Mouse (Mus musculus) gastrocnemius, postnatal 4 days (tissue): Measurements from ENCODE around the gene Vps8. TPM values are rescaled to one million over a fixed set of nuclear protein-coding genes. Genes with fewer than 3 reads are reported as not detected.

Experiments
- DNase-seq, 2 experiments: peaks; one replicate each; pipeline ENCODE4 v3.0.0; 2021 to 2022; ENCODE audit warnings: low spot score in 2 of 2, mixed read lengths in 2 of 2
- total RNA-seq, 2 experiments: library from RNA; stranded (reverse); gene quantifications; 2 replicates each; pipeline ENCODE4 v1.2.3; 2021

The Vps8 gene
- total RNA-seq, 2 experiments from 2014 or later, result 14.2 to 17.3 TPM

DNA sequence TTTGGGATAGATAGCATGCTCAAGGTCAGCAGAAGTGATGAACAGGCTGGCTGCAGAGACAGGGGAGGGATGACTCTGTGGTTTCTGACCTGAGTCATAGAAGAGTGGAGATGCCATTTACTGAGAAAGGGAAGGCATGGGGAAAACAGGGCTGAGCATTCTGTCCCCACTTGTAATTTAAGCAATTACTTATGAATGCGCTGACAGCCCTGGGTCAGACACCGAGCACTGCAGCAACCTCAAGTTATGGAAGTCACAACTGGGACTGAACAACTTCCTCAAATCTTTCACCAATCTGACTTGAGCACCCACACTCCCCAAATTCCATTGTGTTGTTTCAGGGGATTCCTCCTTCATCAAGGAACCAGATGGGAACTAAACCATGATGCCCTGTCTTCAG is 19.5 kb upstream of the Vps8 start:
- DNase-seq, result no peak

DNA sequence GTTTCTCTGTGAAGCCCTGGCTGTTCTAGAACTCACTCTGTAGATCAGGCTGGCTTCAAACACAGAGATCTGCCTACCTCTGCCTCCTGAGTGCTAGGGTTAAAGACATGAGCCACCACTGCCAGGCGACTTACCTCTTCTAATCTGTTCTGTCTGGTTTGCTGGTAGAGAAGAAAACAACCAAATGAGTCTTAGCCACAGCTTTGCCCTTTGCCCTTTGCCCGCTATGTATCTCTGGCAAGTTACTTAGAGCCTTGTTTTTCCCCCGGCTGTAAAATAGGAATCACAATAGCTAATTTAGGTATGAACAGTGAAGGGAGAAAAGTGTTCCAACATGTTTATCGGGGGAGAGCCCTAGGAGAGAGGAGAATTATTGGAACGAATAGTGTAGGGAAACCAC is 18.3 kb upstream of the Vps8 start:
- no peak for DNase-seq

DNA sequence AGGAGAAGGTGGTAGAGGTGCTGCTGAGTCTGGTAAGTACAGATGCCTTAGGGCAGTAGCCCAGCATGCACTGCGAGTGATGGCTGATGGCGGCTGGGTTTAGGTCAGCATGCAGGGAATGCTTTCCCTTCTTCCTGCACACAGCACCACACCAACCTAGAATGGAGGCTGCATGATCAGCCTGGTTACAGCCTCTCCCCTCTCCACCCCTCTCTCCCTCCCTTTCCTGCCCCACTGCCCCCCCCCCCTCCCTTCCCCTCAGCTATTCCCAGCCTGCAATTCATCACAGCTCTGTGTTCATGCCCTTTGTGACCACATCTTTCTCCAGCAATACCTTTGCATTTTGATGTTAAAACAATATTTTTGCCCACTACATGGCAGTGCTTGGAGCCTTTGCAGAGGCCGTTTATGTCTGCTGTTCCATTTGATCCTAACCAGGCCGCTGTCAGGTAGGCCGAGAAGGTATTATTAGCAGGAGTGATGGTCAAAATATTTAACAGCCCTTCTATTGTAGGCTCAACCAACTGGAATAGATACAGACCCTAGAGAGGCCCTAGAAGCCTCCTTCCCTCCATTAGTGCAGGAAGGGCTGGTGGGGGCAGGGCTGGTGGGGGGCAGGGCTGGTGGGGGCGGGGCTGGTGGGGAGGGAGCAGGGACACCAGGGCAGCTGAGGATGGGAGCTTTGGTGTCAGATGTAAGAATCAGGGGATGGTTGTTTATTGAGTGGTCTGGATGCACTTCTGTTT is 17.5 kb upstream of the Vps8 start:
- DNase-seq, result no peak

DNA sequence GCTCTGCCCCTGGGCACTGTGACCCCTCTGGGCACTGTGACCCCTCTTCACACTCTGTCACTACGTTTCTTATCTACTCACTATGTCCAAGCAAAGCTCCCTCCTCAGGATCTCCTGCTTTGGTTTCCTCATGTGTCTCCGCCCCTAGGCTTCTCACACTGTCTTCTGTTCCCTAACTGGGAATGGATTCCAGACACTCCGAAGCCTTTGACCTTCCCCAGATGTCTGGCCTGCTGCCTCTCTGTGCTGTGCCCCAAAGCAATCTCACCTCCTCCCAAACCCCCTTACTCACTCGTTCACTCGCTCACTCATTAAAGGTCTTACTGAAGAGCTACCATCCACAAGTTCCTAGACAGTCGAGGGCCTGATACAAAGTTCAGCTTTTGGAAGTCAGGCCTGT is 16.8 kb upstream of the Vps8 start:
- no peak for DNase-seq

DNA sequence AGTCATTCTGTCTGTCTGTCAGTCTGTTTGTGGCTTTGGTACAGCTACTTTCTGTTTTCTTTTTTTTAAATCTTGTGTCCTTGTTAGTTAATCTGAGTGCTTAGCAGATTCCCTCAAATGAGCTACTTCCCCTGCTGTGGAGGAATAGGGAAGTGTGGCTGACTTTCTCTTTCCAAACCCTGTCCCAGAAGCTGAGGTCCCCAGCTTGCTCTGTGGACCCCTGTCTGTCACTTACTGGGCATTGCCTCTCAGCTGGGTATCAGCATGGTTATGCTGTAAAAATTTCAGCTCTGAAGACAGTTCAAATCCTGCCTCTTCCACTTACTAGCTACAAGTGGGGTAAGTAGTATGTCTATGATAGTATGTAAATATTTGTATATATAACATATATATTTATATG is 11.1 kb upstream of the Vps8 start:
- DNase-seq, result no peak

DNA sequence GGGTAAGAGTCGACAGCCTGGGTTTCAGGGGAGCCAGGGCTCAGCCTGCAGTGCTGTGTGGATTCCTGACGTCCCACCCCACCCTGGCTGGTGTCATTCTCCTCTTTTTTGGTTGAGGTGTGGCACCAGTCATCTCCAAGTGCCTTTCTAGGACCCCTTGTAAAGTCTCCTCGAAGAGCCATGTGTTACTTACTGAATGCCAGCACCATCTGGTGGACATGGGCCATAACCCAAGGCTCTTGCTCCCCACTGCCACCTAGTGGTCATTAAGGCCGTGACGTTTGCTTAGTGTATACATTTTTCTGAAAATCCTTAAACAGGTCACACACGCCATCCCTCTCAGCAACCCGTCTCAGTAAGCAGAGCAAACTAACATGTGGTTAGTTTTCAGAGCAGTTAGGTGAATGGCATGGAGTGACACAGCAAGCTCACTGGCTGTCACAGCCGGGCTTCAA is 10.3 kb upstream of the Vps8 start:
- peak in 1 of 2 experiments; percentile 67 for DNase-seq

DNA sequence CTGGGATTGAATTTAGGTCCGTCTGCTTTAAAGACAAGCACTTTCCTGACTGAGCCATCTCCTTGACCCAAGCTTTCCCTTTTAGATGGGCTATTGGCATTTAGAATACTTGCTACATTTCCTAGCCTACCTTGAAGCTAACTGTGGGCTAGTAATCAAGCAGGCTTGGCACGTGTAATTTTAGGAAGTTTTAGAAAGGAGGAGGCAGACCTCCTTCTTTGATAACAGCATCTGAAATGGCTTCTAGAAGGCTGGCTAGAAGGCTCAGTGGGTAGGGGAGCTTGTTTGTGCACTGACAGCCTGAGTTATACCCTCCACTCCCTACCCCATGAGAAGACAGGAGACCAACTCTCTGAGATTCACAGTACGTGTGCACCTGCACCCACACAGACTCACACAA is 9.1 kb upstream of the Vps8 start:
- no peak for DNase-seq

DNA sequence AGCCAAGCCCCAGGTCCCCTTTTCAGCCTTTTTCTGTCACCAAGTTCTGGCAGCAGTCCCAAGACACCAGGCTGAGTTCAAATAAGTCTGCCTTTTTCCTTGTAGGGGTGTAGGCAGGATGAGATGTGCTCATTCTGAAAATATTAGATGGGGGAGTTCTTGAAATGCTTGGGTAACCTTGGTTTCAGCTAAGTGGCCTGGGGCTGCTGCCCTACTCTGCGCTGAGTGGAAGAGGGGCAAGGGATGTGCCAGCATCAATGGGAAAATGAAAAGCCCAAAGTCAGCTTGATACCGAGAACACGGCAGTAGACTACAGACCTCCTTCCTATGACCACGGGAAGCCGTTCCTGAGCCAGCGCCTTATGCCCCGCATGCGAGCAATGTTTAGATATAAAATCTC is 7.8 kb upstream of the Vps8 start:
- DNase-seq, result no peak

DNA sequence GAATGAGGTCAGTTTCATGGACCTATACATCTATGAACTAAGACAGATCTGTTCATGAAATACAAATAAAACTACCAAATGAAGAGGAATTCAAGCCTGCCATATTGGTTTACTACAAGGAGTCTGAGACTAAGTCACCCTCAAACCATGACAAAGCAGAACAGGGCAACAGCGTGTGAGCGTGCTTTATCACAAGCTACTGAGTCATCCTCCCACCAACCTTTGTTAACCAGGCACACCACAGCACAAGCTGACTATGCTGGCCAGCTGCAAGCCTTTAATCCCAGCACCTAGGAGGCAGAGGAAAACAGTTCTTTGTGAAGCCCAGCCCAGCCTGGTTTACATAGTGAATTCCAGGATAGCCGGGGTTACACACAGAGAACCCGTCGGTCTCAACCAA is 4.9 kb upstream of the Vps8 start:
- DNase-seq, result no peak

DNA sequence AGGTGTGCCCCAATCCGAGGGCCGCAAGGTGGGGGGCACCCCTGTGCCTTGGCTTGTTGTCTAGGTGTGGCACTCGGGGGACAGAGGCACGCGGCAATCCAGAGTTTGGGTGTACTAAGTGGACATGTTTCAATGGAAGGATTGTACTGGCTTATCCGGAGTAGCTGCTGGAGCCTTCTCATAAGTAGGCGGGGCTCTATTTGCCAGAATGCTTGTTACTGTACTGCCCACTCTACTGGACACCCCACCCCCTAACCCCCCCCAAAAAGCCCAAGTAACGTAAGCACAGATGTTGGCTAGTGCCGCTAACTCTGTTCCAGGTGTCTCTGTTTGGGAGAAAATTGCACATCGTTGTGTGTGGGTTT is 610 bp downstream of the Vps8 start:
- no peak for DNase-seq

DNA sequence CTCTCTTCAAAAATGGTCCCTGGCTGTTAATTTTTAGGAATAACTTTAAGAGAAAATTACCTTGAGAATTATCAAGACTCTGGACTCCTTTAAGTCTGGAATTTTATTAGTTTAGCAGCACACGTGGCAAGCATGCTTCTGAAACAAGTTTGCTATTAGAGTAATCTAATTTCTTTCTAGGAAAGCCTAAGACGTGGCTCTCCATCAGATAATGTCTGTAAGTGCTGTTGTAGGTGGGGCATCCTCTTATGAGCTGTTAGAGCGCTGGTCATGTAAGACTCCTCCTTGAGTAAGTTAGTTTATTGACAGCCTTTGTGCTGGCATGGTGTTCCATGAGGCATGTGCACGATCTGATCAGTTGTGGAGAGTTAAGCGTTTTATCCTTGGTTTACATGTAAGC is 5.2 kb downstream of the Vps8 start:
- DNase-seq, result no peak

DNA sequence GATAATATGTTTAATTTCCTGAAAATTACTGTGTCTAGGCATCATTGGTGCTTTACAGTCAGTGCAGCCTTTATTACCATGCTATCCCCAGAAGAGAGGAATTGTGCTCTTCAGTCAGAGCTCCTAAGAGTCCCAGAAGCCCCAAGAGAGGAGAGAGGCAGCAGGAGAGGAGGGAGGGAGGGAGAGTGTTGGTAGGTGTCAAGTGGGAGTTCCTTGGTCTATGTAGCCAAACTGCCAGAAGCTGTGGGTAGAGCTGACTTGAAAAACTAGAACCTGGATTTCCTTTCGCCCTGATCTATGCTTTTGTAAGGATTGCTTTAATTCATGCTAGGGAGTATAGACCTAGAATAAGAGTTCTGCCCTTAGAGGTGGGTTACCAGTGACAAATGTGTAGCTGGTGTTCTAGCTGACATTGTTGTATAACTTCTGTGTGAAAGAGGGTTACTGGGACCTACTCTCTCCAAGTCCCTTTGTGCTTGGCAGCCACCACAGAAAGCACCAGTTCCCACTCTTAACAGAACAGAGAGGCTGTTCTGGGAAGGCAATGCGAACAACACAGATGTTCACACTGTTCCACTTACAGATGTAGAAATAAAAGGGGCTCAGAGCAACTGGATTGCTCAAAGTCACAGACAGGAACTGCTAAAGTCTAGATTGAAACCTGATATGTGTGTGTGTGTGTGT is 7.6 kb downstream of the Vps8 start:
- no peak for DNase-seq

DNA sequence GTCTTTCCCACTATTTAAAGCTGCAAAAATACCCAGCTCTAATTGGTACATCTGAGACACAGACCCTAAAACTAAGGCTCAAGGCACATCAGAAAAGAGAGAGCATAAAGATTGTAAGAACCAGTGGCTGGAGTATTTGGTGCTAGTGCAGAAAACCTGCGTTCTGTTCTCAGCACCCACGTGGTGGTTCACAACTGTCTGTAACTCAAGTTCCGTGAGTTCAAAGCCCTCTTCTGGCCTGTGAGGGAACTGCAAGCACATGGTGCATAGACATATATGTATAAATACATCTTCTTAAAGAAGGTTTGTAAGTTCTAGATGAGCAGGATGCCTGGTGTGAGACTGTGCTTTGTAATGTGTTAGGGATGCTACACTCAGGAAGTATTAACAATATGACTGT is 8.7 kb downstream of the Vps8 start:
- DNase-seq, result no peak

DNA sequence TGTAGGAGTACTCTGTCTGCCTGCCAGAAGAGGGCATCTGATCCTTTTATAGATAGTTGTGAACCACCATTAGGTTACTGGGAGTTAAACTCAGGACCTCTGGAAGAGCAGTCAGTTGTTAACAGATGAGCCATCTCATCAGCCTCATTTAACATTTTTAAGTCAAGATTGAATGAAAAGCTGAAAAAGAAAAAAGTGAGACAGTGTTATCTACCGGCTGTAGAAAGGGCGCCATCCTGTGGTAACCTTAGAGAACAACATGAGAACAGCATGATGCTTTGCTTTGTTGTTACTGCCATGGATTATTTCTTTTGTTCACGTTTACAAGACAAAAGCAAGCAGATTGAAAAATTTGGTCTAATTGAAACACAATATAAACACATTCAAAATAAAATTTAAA is 10.6 kb downstream of the Vps8 start:
- DNase-seq, result no peak

DNA sequence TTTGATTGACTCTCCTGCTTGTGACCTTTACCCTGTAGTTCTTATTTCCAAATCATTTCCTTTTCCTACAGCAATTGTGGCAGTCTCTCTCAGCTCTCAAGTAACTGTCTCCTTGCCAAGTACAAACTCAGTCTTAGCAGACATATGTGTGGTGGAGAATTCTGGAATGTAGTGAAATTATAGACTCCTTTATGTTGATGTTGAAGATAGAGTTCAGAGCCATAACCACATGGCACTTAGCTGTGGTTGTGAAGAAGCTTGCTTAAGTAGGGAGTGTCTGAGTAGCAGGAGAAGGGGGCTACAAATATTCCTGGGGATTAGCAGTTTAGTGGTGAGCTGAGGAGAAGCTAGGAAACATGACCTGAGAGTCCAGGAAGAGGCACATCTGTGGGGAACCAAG is 18.1 kb downstream of the Vps8 start:
- no peak for DNase-seq

DNA sequence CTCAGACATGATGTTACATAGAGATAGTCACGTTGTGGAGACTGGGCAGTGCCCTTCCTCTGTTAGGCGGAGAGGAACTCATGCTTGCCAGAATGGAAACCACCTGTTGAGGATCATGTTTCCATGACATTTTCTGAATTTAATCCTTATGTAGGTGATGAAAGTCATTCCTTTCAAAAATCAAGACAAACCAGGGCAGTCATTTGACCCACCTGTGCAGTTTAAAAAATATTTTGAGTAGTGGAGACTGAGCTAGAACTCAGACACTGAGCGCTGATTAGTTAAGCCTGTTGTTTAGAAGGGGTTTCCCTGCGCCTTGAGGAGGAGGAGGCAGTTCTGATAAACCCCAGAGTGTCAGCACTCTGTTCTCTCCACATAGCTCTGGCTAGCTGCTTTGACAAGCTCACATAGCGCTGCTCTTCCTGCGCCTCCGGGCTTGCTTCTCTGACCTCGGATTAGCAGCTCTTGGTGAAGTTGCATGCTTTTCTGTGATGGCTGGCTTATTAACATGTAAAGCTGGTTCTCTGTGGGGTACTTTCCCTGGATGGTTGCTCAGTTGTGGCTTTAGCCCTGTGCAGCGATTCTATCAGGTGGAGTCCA is 22.2 kb downstream of the Vps8 start:
- no peak for DNase-seq

DNA sequence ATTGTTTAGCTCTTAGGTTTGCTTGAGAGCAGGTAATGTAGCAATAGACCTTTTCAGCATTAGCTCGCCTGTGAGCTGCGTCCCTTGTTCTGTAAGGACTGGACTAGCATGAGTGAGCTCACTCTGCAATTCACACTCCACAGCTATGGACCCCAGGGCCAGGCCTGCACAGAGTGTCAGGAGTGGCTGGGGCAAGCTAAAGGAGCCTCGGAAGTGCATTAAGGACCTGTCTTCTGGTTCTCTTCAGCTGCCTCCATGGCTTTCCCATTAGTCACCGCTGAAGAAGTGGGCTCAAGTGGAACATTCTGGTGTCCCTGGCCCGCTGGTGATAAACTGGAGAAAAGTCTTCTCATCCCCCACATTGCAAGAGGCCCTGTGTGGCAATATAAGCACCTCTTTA is 24.5 kb downstream of the Vps8 start:
- no peak for DNase-seq

DNA sequence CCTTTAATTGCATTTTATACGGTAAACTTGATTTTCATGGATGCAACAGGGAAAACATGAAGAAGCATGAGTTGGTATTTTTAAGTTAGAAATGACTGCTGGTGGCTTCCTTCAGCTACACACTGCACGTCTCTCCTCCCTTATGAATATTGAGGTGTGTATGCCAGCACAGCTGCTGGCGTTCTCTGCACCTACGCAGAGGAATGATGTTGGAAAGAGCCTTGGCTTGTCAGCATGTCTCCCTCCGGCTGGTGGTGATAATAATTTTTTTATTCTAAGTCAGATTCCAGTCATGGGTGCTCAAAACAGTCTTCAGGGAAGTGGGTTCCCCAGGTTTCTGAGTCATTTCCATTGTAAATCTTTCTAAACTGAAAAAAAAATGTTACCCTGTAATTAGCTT is 25.5 kb downstream of the Vps8 start:
- DNase-seq, result no peak

DNA sequence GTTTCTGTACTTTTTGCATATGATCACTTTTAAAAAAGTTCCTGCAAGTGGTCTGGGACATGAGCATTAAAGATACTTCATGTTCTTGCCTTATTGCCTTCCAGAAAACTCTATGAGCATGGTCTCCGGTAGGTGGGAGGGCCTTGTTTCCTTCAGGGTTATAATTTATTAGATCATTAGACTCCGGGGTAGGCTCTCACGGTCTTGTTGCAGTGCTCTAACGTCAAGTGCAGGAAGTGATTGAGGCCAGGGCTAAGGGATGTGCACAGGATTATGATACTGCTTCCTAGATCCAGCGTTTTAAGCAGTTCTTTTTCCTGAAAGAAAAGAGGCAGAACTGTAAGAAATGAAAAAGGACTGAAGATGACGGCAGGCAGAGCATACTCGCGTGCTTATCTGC is 27.0 kb downstream of the Vps8 start:
- no peak for DNase-seq

DNA sequence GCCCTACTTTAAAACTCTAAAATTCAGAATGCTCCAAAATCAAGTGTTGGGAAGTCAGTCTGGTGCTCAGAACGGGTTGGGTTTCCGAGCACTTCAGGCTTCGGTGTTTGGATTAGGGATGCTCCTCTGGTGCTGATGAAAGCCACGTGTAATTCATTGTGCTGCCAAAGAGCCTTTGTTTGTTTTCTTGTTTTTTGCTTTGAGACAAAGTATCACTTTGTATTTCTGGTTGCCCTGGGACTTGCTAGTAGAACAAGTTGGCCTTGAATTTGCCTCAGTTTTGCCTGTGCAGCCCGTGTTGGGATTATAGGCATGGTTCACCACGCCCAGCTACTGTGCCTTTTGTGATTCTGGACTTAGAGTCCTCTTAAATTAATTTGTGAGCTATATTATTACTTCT is 29.7 kb downstream of the Vps8 start:
- DNase-seq, result no peak

DNA sequence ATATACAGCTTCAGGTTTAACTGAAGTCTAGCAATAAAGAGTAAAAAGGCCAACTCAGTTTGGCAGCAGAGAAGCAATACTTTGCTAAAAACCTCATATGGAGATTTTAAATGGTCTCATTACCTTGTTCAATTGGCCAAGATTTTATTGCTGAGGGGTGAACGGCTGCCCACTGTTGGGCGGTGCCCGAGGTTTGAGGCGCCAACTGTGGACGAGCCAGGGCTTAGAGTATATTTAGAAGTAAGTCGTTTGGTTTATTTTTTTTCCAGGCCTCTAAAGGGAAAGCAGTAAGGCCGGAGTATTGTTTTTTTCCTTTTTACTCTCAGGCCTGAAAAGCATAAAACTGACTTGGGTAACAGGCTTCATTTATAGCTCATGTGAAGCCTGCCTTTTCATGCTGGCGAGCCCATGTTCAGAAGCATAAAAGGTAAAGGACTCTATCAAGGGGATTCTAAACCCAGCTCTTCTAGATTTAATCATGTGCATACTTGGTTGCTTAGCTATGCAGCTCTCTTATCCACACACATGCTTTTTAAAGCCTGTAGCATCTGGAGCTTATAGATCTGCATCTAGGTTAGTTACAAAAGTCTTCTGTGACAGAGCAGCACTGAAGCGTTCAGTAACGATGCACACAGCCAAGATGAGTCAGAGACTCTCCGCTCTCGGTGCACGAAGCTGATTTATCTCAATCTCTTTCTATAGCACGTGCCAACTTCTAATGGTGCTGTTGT is 34.9 kb downstream of the Vps8 start:
- peak in 1 of 2 experiments; percentile 20 for DNase-seq

DNA sequence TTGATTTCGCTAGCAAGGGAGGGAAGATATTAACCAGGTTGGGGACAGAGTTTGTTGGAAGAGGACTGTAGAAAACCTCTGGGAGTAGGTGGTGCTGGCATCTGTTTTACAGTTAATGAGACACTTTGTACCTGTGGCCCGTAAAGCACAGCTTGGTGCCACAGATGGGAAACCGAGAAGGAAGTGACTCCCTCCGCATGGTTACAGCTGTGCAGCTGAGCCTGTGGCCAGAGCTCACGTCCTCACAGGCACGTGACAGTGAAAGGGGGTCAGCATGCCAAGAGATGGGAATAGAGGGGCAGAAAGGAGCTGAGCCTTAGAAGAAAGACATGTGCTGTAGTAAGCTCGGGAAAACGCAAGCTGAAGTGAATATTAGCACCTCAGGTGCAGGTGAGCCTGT is 43.0 kb downstream of the Vps8 start:
- no peak for DNase-seq
